Mouse (Mus musculus) hindbrain, embryonic 15.5 days (tissue): Measurements from ENCODE around the gene Oxt. TPM values are rescaled to one million over a fixed set of nuclear protein-coding genes. Genes with fewer than 3 reads are reported as not detected.

Experiments
- ATAC-seq: fragments of 200-750 bp; cut with Nextera tagmentation; 2 replicates; pipeline ENCODE4 v1.8.0; 2017; ENCODE audit warnings: low read depth, moderate number of reproducible peaks, moderate TSS enrichment; ENCODE audit not compliant: low FRiP score
- H3K27ac ChIP-seq: fragments of 300-500 bp; sonication (generic); replicated peaks from 2 replicates; pipeline ENCODE4 v1.5.1; 2015; ENCODE audit warnings: mild to moderate bottlenecking, inconsistent platforms
- H3K27me3 ChIP-seq: fragments of 300-500 bp; sonication (generic); 2 replicates; pipeline ENCODE4 v1.6.1; 2015; ENCODE audit warnings: control low read depth, inconsistent platforms
- H3K36me3 ChIP-seq: fragments of 300-500 bp; sonication (generic); 2 replicates; pipeline ENCODE4 v1.6.1; 2015; ENCODE audit warnings: control low read depth, inconsistent platforms
- H3K4me1 ChIP-seq: fragments of 300-500 bp; sonication (generic); replicated peaks from 2 replicates; pipeline ENCODE4 v1.6.1; 2015; ENCODE audit warnings: control low read depth, inconsistent platforms
- H3K4me2 ChIP-seq: fragments of 300-500 bp; sonication (generic); 2 replicates; pipeline ENCODE4 v1.6.1; 2015; ENCODE audit warnings: moderate library complexity, mild to moderate bottlenecking, inconsistent platforms
- H3K4me3 ChIP-seq: fragments of 300-500 bp; sonication (generic); 2 replicates; pipeline ENCODE4 v1.5.1; 2015; ENCODE audit warnings: mild to moderate bottlenecking, inconsistent platforms
- H3K9ac ChIP-seq: fragments of 300-500 bp; sonication (generic); 2 replicates; pipeline ENCODE4 v1.6.1; 2015; ENCODE audit warnings: inconsistent platforms
- H3K9me3 ChIP-seq: fragments of 300-500 bp; sonication (generic); 2 replicates; pipeline ENCODE4 v1.6.1; 2016; ENCODE audit warnings: control low read depth, inconsistent platforms
- WGBS: fragments of 180-500 bp; shearing (Covaris S2); methylation state at CpG from one replicate; pipeline ENCODE4 v1.1.7; 2015; 5-methylcytosine and 5-hydroxymethylcytosine counted together
- polyA plus RNA-seq: library from polyadenylated mRNA; unstranded; fragments of >200 nt; fragmentation: Nextera tagmentation; extraction: Ambion mirVana; gene quantifications from 2 replicates; pipeline ENCODE4 v1.2.1, GENCODE M21; 2015

The Oxt gene
- polyA plus RNA-seq: 0.42 TPM in 1 of 2 replicates, not detected in the other

DNA sequence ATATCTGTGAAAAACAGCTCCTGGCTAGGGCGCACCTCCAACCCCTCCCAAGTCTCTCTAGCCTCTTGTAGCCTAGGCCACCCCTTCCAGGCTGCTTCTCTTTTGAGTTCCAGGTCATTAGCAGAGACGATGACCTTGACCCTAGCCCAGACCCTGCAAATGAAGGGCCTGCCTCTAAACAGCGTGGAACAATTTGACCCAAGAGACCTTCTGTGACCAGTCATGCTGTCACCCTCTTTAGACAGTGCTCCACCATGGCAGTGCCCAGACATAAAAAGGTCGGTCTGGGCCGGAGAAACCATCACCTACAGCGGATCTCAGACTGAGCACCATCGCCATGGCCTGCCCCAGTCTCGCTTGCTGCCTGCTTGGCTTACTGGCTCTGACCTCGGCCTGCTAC is at the start of gene Oxt:
TSS of gene Oxt (plus strand) at position 301 of the 400 bp plus-strand sequence.
- Histone ChIP-seq H3K9ac (peak within 1 kb of the TSS; percentile 12; the same call in 1 of the 2 replicates), H3K4me2 (peak within 1 kb of the TSS; percentile 55), H3K27ac (no peak within 1 kb of the TSS), H3K9me3 (no peaks in the 10 kb centered on the region), H3K4me1 (peaks cover 25% of the 10 kb centered on the region), H3K27me3 (peaks cover 61% of the 10 kb centered on the region), H3K36me3 (no peaks in the 10 kb centered on the region), H3K4me3 (peak within 1 kb of the TSS; percentile 30)
- ATAC-seq: no peak
- WGBS: 42% methylated on average over 9 of the region's 9 CpGs

DNA sequence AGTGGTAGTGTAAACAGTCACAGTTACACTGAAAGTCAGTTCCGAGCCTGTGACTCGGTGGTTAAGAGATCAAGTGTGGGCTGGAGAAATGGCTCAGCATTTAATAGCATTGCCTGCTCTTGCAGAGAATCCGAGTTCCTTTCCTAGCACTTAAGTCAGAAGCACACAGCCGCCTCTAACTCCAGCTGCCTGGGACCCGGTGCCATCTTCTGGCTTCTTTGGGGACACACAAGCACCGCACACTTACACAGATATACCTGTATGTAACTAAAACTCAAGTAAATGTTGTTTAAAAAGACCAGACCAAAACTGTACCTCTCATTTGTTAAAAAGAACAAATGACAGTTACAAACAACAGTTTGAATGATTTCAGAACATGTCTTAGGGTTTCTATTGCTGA is 47.5 kb upstream of the Oxt start:
- Histone ChIP-seq H3K36me3 (peaks cover 23% of the 10 kb centered on the region), H3K9ac (no peak overlapping the region), H3K4me2 (no peak overlapping the region), H3K4me1 (no peaks in the 10 kb centered on the region), H3K27me3 (no peaks in the 10 kb centered on the region), H3K27ac (no peak overlapping the region), H3K4me3 (no peak overlapping the region), H3K9me3 (no peaks in the 10 kb centered on the region)
- ATAC-seq: no peak
- WGBS: 84% methylated on average over 6 of the region's 6 CpGs

GRCm38 (mm10) chr2:130529290-130529689 is 46.7 kb upstream of the Oxt start:
- Histone ChIP-seq H3K9me3 (no peaks in the 10 kb centered on the region), H3K4me1 (no peaks in the 10 kb centered on the region), H3K27me3 (no peaks in the 10 kb centered on the region), H3K4me3 (no peak overlapping the region), H3K27ac (no peak overlapping the region), H3K36me3 (peaks cover 31% of the 10 kb centered on the region), H3K4me2 (no peak overlapping the region), H3K9ac (no peak overlapping the region)
- no peak for ATAC-seq
- 94% methylated on average over 2 of the region's 2 CpGs for whole genome bisulfite sequencing

- ATAC-seq: no peak
- no peaks in the 10 kb centered on the region for H3K4me1 ChIP-seq
- peaks cover 36% of the 10 kb centered on the region for H3K36me3 ChIP-seq
- no peak overlapping the region for H3K27ac ChIP-seq
- H3K9ac ChIP-seq: no peak overlapping the region
- no peak overlapping the region for H3K4me3 ChIP-seq
- H3K4me2 ChIP-seq: no peak overlapping the region
- no peaks in the 10 kb centered on the region for H3K27me3 ChIP-seq
- WGBS: 91% methylated on average over 7 of the region's 7 CpGs
- H3K9me3 ChIP-seq: no peaks in the 10 kb centered on the region
These were observed 46.0 kb upstream of the Oxt start for GRCm38 (mm10) chr2:130529925-130530324.

DNA sequence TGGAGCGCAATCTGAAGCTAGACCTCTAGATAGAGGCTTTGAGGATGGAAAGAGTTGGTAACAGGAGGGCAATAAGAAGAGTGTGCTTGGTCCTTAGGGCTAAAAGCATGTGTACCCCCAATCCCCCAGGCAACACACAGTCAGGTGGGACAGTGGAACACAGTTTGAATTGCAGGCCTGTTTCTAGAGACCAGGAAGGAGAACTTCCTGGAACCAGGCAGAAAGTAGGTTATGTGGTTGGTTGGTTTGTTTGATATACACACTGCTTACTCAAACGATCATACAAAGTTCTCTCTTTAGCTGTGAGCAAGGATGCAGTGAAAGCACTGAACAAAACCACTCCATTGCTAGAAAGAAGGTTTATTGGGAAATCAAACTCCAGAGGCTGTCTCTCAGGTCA is 43.8 kb upstream of the Oxt start:
- Histone ChIP-seq H3K4me2 (no peak overlapping the region), H3K36me3 (peaks cover 54% of the 10 kb centered on the region), H3K27ac (no peak overlapping the region), H3K27me3 (no peaks in the 10 kb centered on the region), H3K4me1 (no peaks in the 10 kb centered on the region), H3K9ac (no peak overlapping the region), H3K9me3 (no peaks in the 10 kb centered on the region), H3K4me3 (no peak overlapping the region)
- WGBS: 93% methylated on average over 2 of the region's 2 CpGs
- ATAC-seq: no peak

GRCm38 (mm10) chr2:130535017-130535416 is 41.0 kb upstream of the Oxt start:
- peaks cover 68% of the 10 kb centered on the region for H3K36me3 ChIP-seq
- H3K4me1 ChIP-seq: no peaks in the 10 kb centered on the region
- no peak overlapping the region for H3K4me2 ChIP-seq
- no peak overlapping the region for H3K9ac ChIP-seq
- H3K4me3 ChIP-seq: no peak overlapping the region
- WGBS: 96% methylated on average over 6 of the region's 6 CpGs
- no peak overlapping the region for H3K27ac ChIP-seq
- ATAC-seq: no peak
- H3K9me3 ChIP-seq: no peaks in the 10 kb centered on the region
- no peaks in the 10 kb centered on the region for H3K27me3 ChIP-seq

DNA sequence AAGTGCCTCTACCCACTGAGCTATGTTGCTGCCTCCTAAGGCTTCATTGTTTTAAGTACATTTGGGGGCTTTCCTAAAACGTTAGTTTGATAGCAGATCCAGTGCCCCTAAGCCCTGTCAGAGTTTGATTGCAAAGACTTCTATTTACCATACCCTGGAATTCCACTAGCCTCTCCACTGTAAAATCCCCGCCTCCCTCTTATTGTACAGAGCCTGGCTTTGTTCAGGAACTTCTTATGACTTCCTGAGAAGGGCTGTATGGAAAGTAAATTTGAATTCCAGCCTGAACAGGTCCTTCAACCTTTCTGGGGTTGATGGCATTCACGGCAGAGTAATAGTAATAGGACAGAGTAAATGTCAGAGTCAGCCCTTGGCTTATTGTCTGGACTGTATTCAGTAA is 39.1 kb upstream of the Oxt start:
- peaks cover 86% of the 10 kb centered on the region for H3K36me3 ChIP-seq
- 80% methylated on average over 3 of the region's 3 CpGs for WGBS

DNA sequence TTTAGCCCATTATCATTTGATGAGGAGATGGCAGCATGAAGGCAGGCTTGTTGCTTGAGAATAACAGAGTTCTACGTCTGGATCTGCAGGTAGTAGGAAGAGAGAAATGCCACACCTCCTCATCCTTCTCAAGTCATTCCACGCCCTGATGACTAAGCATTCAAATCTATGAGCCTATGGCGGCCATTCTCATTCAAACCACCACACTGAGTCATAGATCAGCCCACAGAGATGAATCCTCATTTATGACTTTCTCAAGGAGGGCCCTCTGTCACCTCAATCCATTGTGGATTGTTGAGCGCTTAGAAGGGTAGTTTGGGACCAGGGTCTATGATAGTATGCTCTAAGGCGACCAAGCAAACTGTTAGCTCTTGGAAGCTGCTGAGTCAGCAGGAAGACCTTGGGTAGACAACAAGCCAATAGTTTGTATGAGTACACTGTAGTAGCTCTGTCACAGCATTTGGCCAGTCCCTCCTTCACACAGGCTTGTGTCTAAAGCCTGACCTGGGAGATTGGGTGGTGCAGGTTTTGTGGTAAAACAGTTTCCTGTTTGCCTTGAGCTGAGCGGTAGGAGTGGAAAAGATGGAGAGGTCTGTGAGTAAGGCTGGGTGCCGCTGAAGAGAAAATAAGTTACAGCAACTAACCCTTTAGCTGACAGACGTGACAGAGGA is 37.0 kb upstream of the Oxt start:
- 93% methylated on average over 8 of the region's 8 CpGs for WGBS
- H3K9ac ChIP-seq: no peak overlapping the region
- H3K36me3 ChIP-seq: peaks cover 88% of the 10 kb centered on the region
- no peaks in the 10 kb centered on the region for H3K9me3 ChIP-seq
- no peak overlapping the region for H3K27ac ChIP-seq
- no peak for ATAC-seq
- no peaks in the 10 kb centered on the region for H3K27me3 ChIP-seq
- no peak overlapping the region for H3K4me3 ChIP-seq
- no peak overlapping the region for H3K4me2 ChIP-seq
- no peaks in the 10 kb centered on the region for H3K4me1 ChIP-seq

More for the DNA sequence above, 39.1 kb upstream of the Oxt start:
- Histone ChIP-seq H3K4me2 (no peak overlapping the region), H3K4me3 (no peak overlapping the region), H3K9ac (no peak overlapping the region), H3K9me3 (no peaks in the 10 kb centered on the region), H3K27ac (no peak overlapping the region), H3K27me3 (no peaks in the 10 kb centered on the region), H3K4me1 (no peaks in the 10 kb centered on the region)
- ATAC-seq: no peak

DNA sequence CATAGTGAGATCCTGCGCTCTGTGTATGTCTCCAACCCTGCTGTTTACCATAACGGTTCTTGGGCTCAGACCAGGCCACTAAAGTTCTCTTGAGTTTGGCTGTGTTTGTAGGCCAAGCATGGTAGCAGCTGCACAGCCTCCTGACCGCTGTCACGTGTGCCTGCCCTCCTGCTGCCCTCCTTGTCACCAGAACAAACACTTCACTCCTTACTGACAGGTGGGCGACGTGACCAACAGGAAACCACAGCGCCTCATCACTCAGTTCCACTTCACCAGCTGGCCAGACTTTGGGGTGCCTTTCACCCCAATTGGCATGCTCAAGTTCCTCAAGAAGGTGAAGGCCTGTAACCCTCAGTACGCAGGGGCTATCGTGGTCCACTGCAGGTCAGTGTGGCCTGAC is 35.7 kb upstream of the Oxt start:
- Histone ChIP-seq H3K4me2 (no peak overlapping the region), H3K36me3 (peaks cover 90% of the 10 kb centered on the region), H3K4me3 (no peak overlapping the region), H3K4me1 (no peaks in the 10 kb centered on the region), H3K9me3 (no peaks in the 10 kb centered on the region), H3K27ac (no peak overlapping the region), H3K9ac (no peak overlapping the region), H3K27me3 (no peaks in the 10 kb centered on the region)
- no peak for ATAC-seq
- WGBS: 90% methylated on average over 9 of the region's 9 CpGs

- no peak for ATAC-seq
- Histone ChIP-seq H3K36me3 (peaks cover 80% of the 10 kb centered on the region), H3K27ac (no peak overlapping the region), H3K9ac (no peak overlapping the region), H3K9me3 (no peaks in the 10 kb centered on the region), H3K4me3 (no peak overlapping the region), H3K4me1 (no peaks in the 10 kb centered on the region), H3K27me3 (no peaks in the 10 kb centered on the region), H3K4me2 (no peak overlapping the region)
- 94% methylated on average over 8 of the region's 8 CpGs for WGBS
These were observed 29.0 kb upstream of the Oxt start for GRCm38 (mm10) chr2:130546957-130547356.

DNA sequence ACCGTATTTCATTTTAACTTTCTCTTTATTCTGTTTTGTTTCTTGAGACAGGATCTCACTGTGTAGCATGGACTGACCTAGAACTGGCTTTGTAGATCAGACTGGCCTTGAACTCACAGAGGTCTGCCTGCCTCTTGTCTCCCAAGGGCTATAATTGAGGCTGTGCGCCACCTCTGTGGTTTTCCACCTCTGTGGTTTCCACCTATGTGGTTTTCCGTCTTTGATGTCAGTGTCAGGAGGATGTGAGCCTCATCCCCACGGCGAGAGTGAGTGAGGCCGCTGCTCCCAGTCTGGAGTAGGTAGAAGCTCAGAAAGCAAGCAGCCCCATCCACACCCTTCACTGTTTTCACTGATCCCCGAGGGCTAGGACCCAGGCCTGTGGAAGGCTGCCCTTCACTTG is 21.1 kb upstream of the Oxt start:
- Histone ChIP-seq H3K9me3 (no peaks in the 10 kb centered on the region), H3K9ac (no peak overlapping the region), H3K27me3 (no peaks in the 10 kb centered on the region), H3K4me3 (no peak overlapping the region), H3K4me1 (no peaks in the 10 kb centered on the region), H3K36me3 (peaks cover 50% of the 10 kb centered on the region), H3K27ac (no peak overlapping the region), H3K4me2 (no peak overlapping the region)
- 92% methylated on average over 7 of the region's 7 CpGs for WGBS
- no peak for ATAC-seq

- Histone ChIP-seq H3K27me3 (no peaks in the 10 kb centered on the region), H3K36me3 (peaks cover 43% of the 10 kb centered on the region), H3K9ac (no peak overlapping the region), H3K4me2 (no peak overlapping the region), H3K4me1 (no peaks in the 10 kb centered on the region), H3K27ac (no peak overlapping the region), H3K4me3 (no peak overlapping the region), H3K9me3 (no peaks in the 10 kb centered on the region)
- 100% methylated on average over 1 of the region's 1 CpGs for WGBS
- ATAC-seq: no peak
These were observed 19.7 kb upstream of the Oxt start for GRCm38 (mm10) chr2:130556292-130556691.

DNA sequence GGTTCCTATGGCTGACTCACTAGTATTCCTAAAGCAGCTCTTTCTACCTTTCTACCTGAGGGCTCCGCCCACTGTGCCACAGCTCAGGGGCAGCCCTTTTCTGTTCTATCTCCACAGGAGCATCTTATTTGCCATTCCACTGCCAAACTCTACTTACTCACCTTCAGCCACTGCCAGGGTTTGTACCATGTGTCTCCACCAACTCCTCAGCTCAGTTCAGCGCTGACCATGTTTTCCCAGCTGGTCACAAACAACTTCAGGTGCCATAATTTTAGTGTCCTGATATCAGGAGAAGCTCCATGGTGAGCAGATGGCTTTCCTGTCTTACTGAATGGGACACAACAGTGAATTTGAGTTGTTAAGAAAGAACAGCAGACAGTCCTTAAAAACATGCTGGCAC is 18.5 kb upstream of the Oxt start:
- H3K27ac ChIP-seq: no peak overlapping the region
- WGBS: 97% methylated on average over 2 of the region's 2 CpGs
- no peaks in the 10 kb centered on the region for H3K4me1 ChIP-seq
- no peak overlapping the region for H3K4me2 ChIP-seq
- no peaks in the 10 kb centered on the region for H3K9me3 ChIP-seq
- H3K4me3 ChIP-seq: no peak overlapping the region
- ATAC-seq: no peak
- peaks cover 35% of the 10 kb centered on the region for H3K36me3 ChIP-seq
- H3K9ac ChIP-seq: no peak overlapping the region
- no peaks in the 10 kb centered on the region for H3K27me3 ChIP-seq
